Comparison of ENCODE assay signal across 10 mouse cellular contexts in the genomic region with DNA sequence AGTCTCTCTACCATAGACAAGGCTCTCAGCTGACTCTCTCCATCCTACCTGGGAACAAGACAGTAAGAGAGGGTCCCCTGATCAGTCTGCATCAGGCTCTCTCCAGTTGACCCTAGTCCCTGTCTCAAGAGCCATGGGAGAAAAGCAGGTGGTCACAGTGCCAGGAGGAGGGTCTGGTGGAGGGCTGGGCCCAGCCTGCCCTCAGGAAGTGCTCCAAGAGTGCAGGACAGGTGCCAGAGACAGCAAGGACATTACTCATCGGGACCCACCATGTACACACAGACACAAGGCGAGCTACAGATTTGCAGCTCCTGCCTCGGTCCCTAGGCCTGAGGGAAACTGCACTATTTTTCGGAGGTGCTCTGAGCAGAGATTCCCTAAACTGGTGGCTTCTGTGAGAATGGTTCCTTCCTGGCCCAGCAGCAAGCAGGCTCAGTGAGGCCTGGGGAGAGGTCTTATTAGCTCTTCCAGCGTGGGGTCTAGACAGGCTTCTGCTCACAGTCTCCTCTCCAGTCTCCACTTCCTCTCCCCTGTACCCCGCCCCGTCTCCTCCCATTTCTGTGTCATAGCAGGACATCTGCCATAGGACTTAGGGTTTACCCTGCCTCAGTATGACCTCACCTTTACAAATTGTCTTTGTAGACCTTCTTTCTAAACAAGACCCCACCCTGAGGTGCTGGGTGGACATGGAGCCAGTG. TPM values are rescaled to one million over a fixed set of nuclear protein-coding genes. Genes with fewer than 3 reads are reported as not detected.
DNase-seq lines count a peak whose midpoint lies in the region; ATAC-seq and TF ChIP-seq lines count a peak whose summit lies in the region.
"Had no signal": no experiment of that assay in that cellular context is flagged by ENCODE, and none has a peak within 500 bp of the region (broad histone marks: within the 10 kb centered on the region; RNA-seq: fewer than 3 reads in every experiment).

No protein-coding gene starts in this region.

- TF ChIP-seq POLR2A in bone marrow macrophage, adult 2 months (IDR thresholded peaks at IDR 0.05; ENCODE audit: borderline replicate concordance, low read depth, low read length) = no peak

- H3K9ac ChIP-seq in hindbrain, embryonic 11.5 days (ENCODE audit: low read depth, low read length) = no peak overlapping the region
- H3K9ac ChIP-seq in hindbrain, embryonic 13.5 days = 0 out of 2 replicates have a peak overlapping the region, but pooled peaks have one; percentile 2
- H3K9ac ChIP-seq: liver, embryonic 14.5 days had no signal

- H3K4me3 ChIP-seq in hindbrain, embryonic 10.5 days = no peak overlapping the region
- no peak overlapping the region for H3K4me3 ChIP-seq in hindbrain, embryonic 11.5 days (ENCODE audit: low read depth, low read length)
- peak overlapping the region; percentile 15 for H3K4me3 ChIP-seq in bone marrow macrophage, adult 2 months (ENCODE audit: insufficient read depth, low read length)
- H3K4me3 ChIP-seq in hindbrain, embryonic 13.5 days = no peak overlapping the region
- no peak overlapping the region for H3K4me3 ChIP-seq in macrophage (ENCODE audit: inconsistent target)

- no peak for DNase-seq in hindbrain, embryonic 10.5 days (ENCODE audit: low spot score)
- DNase-seq in hindbrain, embryonic 11.5 days (ENCODE audit: low spot score) = no peak
- DNase-seq in right cerebral cortex, postnatal 36 days (ENCODE audit: low spot score in 2 of 2) = no peak
- no peak for DNase-seq in layer of hippocampus, adult 11-12 months (ENCODE audit: low spot score)
- no peak for DNase-seq in thymus, postnatal 0 days (ENCODE audit: low spot score)

- no peak overlapping the region for H3K4me2 ChIP-seq in hindbrain, embryonic 11.5 days (replicated peaks; ENCODE audit: low read depth, low read length)
- H3K4me2 ChIP-seq in hindbrain, embryonic 13.5 days = no peak overlapping the region

- H3K9me3 ChIP-seq in hindbrain, embryonic 10.5 days = no peaks in the 10 kb centered on the region
- H3K9me3 ChIP-seq in hindbrain, embryonic 11.5 days (ENCODE audit: control insufficient read depth, low read length) = no peaks in the 10 kb centered on the region
- no peaks in the 10 kb centered on the region for H3K9me3 ChIP-seq in hindbrain, embryonic 13.5 days
- H3K9me3 ChIP-seq: G1E had no signal

- WGBS in hindbrain, embryonic 10.5 days = 78% methylated on average over 7 of the region's 7 CpGs
- 74% methylated on average over 7 of the region's 7 CpGs for WGBS in hindbrain, embryonic 11.5 days
- WGBS in hindbrain, embryonic 13.5 days = 72% methylated on average over 7 of the region's 7 CpGs
- 20% methylated on average over 7 of the region's 7 CpGs for WGBS in macrophage (ENCODE audit: missing documents)

- TF ChIP-seq CTCF in bone marrow macrophage, adult 2 months (IDR thresholded peaks at IDR 0.05; ENCODE audit: low read depth, low read length) = no peak

- H3K79me2 ChIP-seq in macrophage (ENCODE audit: inconsistent target) = peaks cover 35% of the 10 kb centered on the region

- peaks cover 33% of the 10 kb centered on the region for H3K27me3 ChIP-seq in hindbrain, embryonic 10.5 days (ENCODE audit: insufficient read depth, poor library complexity, severe bottlenecking)
- H3K27me3 ChIP-seq in hindbrain, embryonic 11.5 days (ENCODE audit: control insufficient read depth, insufficient read depth, low read length) = peaks cover 8% of the 10 kb centered on the region
- H3K27me3 ChIP-seq in hindbrain, embryonic 13.5 days = no peaks in the 10 kb centered on the region

- peaks cover 54% of the 10 kb centered on the region for H3K4me1 ChIP-seq in hindbrain, embryonic 10.5 days (replicated peaks)
- H3K4me1 ChIP-seq in hindbrain, embryonic 11.5 days (replicated peaks; ENCODE audit: control insufficient read depth, insufficient read depth, low read length) = peaks cover 6% of the 10 kb centered on the region
- peaks cover 46% of the 10 kb centered on the region for H3K4me1 ChIP-seq in bone marrow macrophage, adult 2 months (ENCODE audit: control insufficient read depth, insufficient read depth, low read length)
- peaks cover 76% of the 10 kb centered on the region for H3K4me1 ChIP-seq in hindbrain, embryonic 13.5 days (replicated peaks)

- no peaks in the 10 kb centered on the region for H3K36me3 ChIP-seq in hindbrain, embryonic 10.5 days
- no peaks in the 10 kb centered on the region for H3K36me3 ChIP-seq in hindbrain, embryonic 11.5 days (ENCODE audit: control insufficient read depth, insufficient read depth, low read length)
- no peaks in the 10 kb centered on the region for H3K36me3 ChIP-seq in hindbrain, embryonic 13.5 days
- no peaks in the 10 kb centered on the region for H3K36me3 ChIP-seq in macrophage (ENCODE audit: inconsistent target)
- H3K36me3 ChIP-seq: G1E had no signal

- peak overlapping the region; percentile 71 for H3K27ac ChIP-seq in hindbrain, embryonic 10.5 days
- H3K27ac ChIP-seq in hindbrain, embryonic 11.5 days (ENCODE audit: low read depth, low read length) = no peak overlapping the region
- H3K27ac ChIP-seq in bone marrow macrophage, adult 2 months (ENCODE audit: insufficient read depth, low read depth, low read length) = peak overlapping the region; percentile 91
- no peak overlapping the region for H3K27ac ChIP-seq in hindbrain, embryonic 13.5 days
- peak overlapping the region; percentile 99 for H3K27ac ChIP-seq in macrophage
- H3K27ac ChIP-seq: liver, embryonic 14.5 days had no signal

- no peak for ATAC-seq in hindbrain, embryonic 11.5 days (ENCODE audit: low FRiP score)
- no peak for ATAC-seq in hindbrain, embryonic 13.5 days (ENCODE audit: low FRiP score)

RNA-seq across cellular contexts. Expression of a gene that starts 4.7 kb away (rescaled TPM):
- 1.6 and 3.2 TPM in 2 replicates for polyA plus RNA-seq in hindbrain, embryonic 10.5 days (2016; fragmentation: Nextera tagmentation; extraction: Ambion mirVana)
- 1.9 TPM in 2 replicates for polyA plus RNA-seq in hindbrain, embryonic 11.5 days (2014; fragmentation: Nextera tagmentation; extraction: Ambion mirVana)
- polyA plus RNA-seq in bone marrow macrophage, adult 2 months (2012; ENCODE audit: insufficient read depth, insufficient read length, missing spikeins) = 9.5 and 9.9 TPM in 2 replicates
- polyA plus RNA-seq in hindbrain, embryonic 13.5 days (2015; fragmentation: Nextera tagmentation; extraction: Ambion mirVana) = 24.1 and 24.3 TPM in 2 replicates
- total RNA-seq in macrophage (2018; cell fraction: chromatin; rRNA removed) = 10 to 100 TPM in 19 of 26 experiments, 1 to 10 TPM in 7; 2.7 to 65.4 (median 28.0) TPM
- total RNA-seq in macrophage (2018; cell fraction: cytosol; rRNA removed) = 10 to 100 TPM in 17 of 26 experiments, 1 to 10 TPM in 9; 4.2 to 20.5 (median 11.6) TPM
- total RNA-seq in macrophage (2018; cell fraction: nucleus; rRNA removed) = 10 to 100 TPM in 23 of 26 experiments, 1 to 10 TPM in 3; 4.8 to 46.3 (median 24.7) TPM
- polyA plus RNA-seq in macrophage (2018) = 6.5 to 10.7 TPM (median 10.4 TPM) in 3 replicates
- 0.21 and 0.31 TPM in 2 replicates for polyA plus RNA-seq in thymus, postnatal 0 days (2015; fragmentation: Nextera tagmentation; extraction: Ambion mirVana)
- polyA plus RNA-seq: G1E had no signal

RNA-seq across cellular contexts. Expression of a gene that starts 44.3 kb away (rescaled TPM):
- 39.6 and 45.4 TPM in 2 replicates for polyA plus RNA-seq in hindbrain, embryonic 10.5 days (2016; fragmentation: Nextera tagmentation; extraction: Ambion mirVana)
- 24.2 and 24.6 TPM in 2 replicates for polyA plus RNA-seq in hindbrain, embryonic 11.5 days (2014; fragmentation: Nextera tagmentation; extraction: Ambion mirVana)
- 13.5 and 13.8 TPM in 2 replicates for polyA plus RNA-seq in bone marrow macrophage, adult 2 months (2012; ENCODE audit: insufficient read depth, insufficient read length, missing spikeins)
- polyA plus RNA-seq in hindbrain, embryonic 13.5 days (2015; fragmentation: Nextera tagmentation; extraction: Ambion mirVana) = 23.2 and 26.7 TPM in 2 replicates
- 10 to 100 TPM in 18 of 26 experiments, 1 to 10 TPM in 8; 2.3 to 49.0 (median 19.7) TPM for total RNA-seq in macrophage (2018; cell fraction: chromatin; rRNA removed)
- 10 to 100 TPM in 2 of 26 experiments, 1 to 10 TPM in 24; 3.4 to 11.6 (median 5.4) TPM for total RNA-seq in macrophage (2018; cell fraction: cytosol; rRNA removed)
- total RNA-seq in macrophage (2018; cell fraction: nucleus; rRNA removed) = 10 to 100 TPM in 12 of 26 experiments, 1 to 10 TPM in 14; 1.4 to 22.6 (median 9.3) TPM
- polyA plus RNA-seq in macrophage (2018) = 5.6 to 6.3 TPM (median 5.7 TPM) in 3 replicates
- polyA plus RNA-seq in thymus, postnatal 0 days (2015; fragmentation: Nextera tagmentation; extraction: Ambion mirVana) = 9.5 and 11.2 TPM in 2 replicates

RNA-seq across cellular contexts. Expression of a gene that starts 56.2 kb away (rescaled TPM):
- polyA plus RNA-seq in hindbrain, embryonic 10.5 days (2016; fragmentation: Nextera tagmentation; extraction: Ambion mirVana) = 21.4 and 25.3 TPM in 2 replicates
- 16.9 and 17.6 TPM in 2 replicates for polyA plus RNA-seq in hindbrain, embryonic 11.5 days (2014; fragmentation: Nextera tagmentation; extraction: Ambion mirVana)
- polyA plus RNA-seq in bone marrow macrophage, adult 2 months (2012; ENCODE audit: insufficient read depth, insufficient read length, missing spikeins) = 20.2 and 21.8 TPM in 2 replicates
- polyA plus RNA-seq in hindbrain, embryonic 13.5 days (2015; fragmentation: Nextera tagmentation; extraction: Ambion mirVana) = 19.3 and 19.8 TPM in 2 replicates
- total RNA-seq in macrophage (2018; cell fraction: chromatin; rRNA removed) = 10 to 100 TPM; 18.9 to 100.0 (median 57.5) TPM
- total RNA-seq in macrophage (2018; cell fraction: cytosol; rRNA removed) = 10 to 100 TPM in 16 of 26 experiments, 1 to 10 TPM in 10; 4.0 to 15.5 (median 11.0) TPM
- 10 to 100 TPM; 16.5 to 68.5 (median 35.7) TPM for total RNA-seq in macrophage (2018; cell fraction: nucleus; rRNA removed)
- polyA plus RNA-seq in macrophage (2018) = 9.3 to 20.3 TPM (median 13.1 TPM) in 3 replicates
- 12.3 and 13.2 TPM in 2 replicates for polyA plus RNA-seq in thymus, postnatal 0 days (2015; fragmentation: Nextera tagmentation; extraction: Ambion mirVana)

RNA-seq across cellular contexts. Expression of a gene that starts 56.4 kb away (rescaled TPM):
- polyA plus RNA-seq in hindbrain, embryonic 10.5 days (2016; fragmentation: Nextera tagmentation; extraction: Ambion mirVana) = 86.4 and 92.2 TPM in 2 replicates
- 62.8 and 67.5 TPM in 2 replicates for polyA plus RNA-seq in hindbrain, embryonic 11.5 days (2014; fragmentation: Nextera tagmentation; extraction: Ambion mirVana)
- polyA plus RNA-seq in bone marrow macrophage, adult 2 months (2012; ENCODE audit: insufficient read depth, insufficient read length, missing spikeins) = 21.1 and 37.7 TPM in 2 replicates
- 52.7 and 57.0 TPM in 2 replicates for polyA plus RNA-seq in hindbrain, embryonic 13.5 days (2015; fragmentation: Nextera tagmentation; extraction: Ambion mirVana)
- total RNA-seq in macrophage (2018; cell fraction: chromatin; rRNA removed) = 10 to 100 TPM in 6 of 26 experiments, 1 to 10 TPM in 20; 1.6 to 13.5 (median 4.5) TPM
- 10 to 100 TPM; 23.5 to 47.0 (median 33.4) TPM for total RNA-seq in macrophage (2018; cell fraction: cytosol; rRNA removed)
- 10 to 100 TPM in 17 of 26 experiments, 1 to 10 TPM in 9; 3.1 to 27.4 (median 11.6) TPM for total RNA-seq in macrophage (2018; cell fraction: nucleus; rRNA removed)
- polyA plus RNA-seq in macrophage (2018) = 4.7 to 54.4 TPM (median 35.5 TPM) in 3 replicates
- 112 and 121 TPM in 2 replicates for polyA plus RNA-seq in thymus, postnatal 0 days (2015; fragmentation: Nextera tagmentation; extraction: Ambion mirVana)

Comparison
In these comparisons a context has a peak if more than half of its experiments do, and no peak if none do; other contexts are left out.
1. H3K27ac ChIP-seq: peak in hindbrain, embryonic 10.5 days (single experiment), bone marrow macrophage, adult 2 months (single experiment) and macrophage (single experiment); none in hindbrain, embryonic 11.5 days (single experiment) and hindbrain, embryonic 13.5 days (single experiment).